Mouse (Mus musculus) limb, embryonic 14.5 days (tissue): ENCODE data around the gene Tsg101. TPM values are rescaled to one million over a fixed set of nuclear protein-coding genes. Genes with fewer than 3 reads are reported as not detected.

ENCODE experiments used
- ATAC-seq: fragments of 200-750 bp; cut with Nextera tagmentation; 2 replicates; pipeline ENCODE4 v1.8.0; 2017; ENCODE audit warnings: low read depth, moderate number of reproducible peaks, moderate TSS enrichment; ENCODE audit not compliant: low FRiP score
- DNase-seq: peaks from one replicate; pipeline ENCODE4 v3.0.0-alpha.2; 2015; ENCODE audit warnings: low spot score
- H3K27ac ChIP-seq: fragments of 300-500 bp; sonication (generic); replicated peaks from 2 replicates; pipeline ENCODE4 v1.5.1; 2014; ENCODE audit warnings: low read depth, mild to moderate bottlenecking, low read length, moderate library complexity, mixed read lengths
- H3K27me3 ChIP-seq: fragments of 300-500 bp; sonication (generic); 2 replicates; pipeline ENCODE4 v1.6.1; 2014; ENCODE audit warnings: low read length, mixed read lengths; ENCODE audit not compliant: control insufficient read depth, insufficient read depth
- H3K36me3 ChIP-seq: fragments of 300-500 bp; sonication (generic); 2 replicates; pipeline ENCODE4 v1.6.1; 2014; ENCODE audit warnings: mild to moderate bottlenecking, low read length, moderate library complexity, mixed read lengths; ENCODE audit not compliant: control insufficient read depth, insufficient read depth
- H3K4me1 ChIP-seq: fragments of 300-500 bp; sonication (generic); 2 replicates; pipeline ENCODE4 v1.6.1; 2014; ENCODE audit warnings: antibody characterized with exemption, low read length, mixed read lengths; ENCODE audit not compliant: control insufficient read depth, insufficient read depth
- H3K4me2 ChIP-seq: fragments of 300-500 bp; sonication (generic); replicated peaks from 2 replicates; pipeline ENCODE4 v1.6.1; 2014; ENCODE audit warnings: low read depth, mild to moderate bottlenecking, low read length, moderate library complexity; ENCODE audit not compliant: severe bottlenecking
- H3K4me3 ChIP-seq: fragments of 300-500 bp; sonication (generic); replicated peaks from 2 replicates; pipeline ENCODE4 v1.5.1; 2014; ENCODE audit warnings: low read length
- H3K9ac ChIP-seq: fragments of 300-500 bp; sonication (generic); 2 replicates; pipeline ENCODE4 v1.6.1; 2014; ENCODE audit warnings: mild to moderate bottlenecking, low read depth, low read length, moderate library complexity; ENCODE audit not compliant: severe bottlenecking
- H3K9me3 ChIP-seq: fragments of 300-500 bp; sonication (generic); 2 replicates; pipeline ENCODE4 v1.6.1; 2016; ENCODE audit warnings: low read length; ENCODE audit not compliant: control insufficient read depth
- POLR2A ChIP-seq: fragments of 200-500 bp; IDR thresholded peaks from 2 replicates; pipeline ENCODE4 v1.8.0; 2012; ENCODE audit warnings: inconsistent platforms, mild to moderate bottlenecking, moderate library complexity, borderline replicate concordance; ENCODE audit not compliant: insufficient read depth, insufficient read length; ENCODE audit errors: extremely low read depth
- WGBS: fragments of 180-500 bp; shearing (Covaris S2); extraction: QIAGEN DNeasy Blood & Tissue Kit; methylation state at CpG from one replicate; pipeline ENCODE4 v1.1.7; 2014; 5-methylcytosine and 5-hydroxymethylcytosine counted together
- polyA plus RNA-seq, 2 experiments: library from polyadenylated mRNA; depleted of rRNA in 1 of 2; stranded (reverse) in 1 of 2; unstranded in 1 of 2; fragments of >200 nt; fragmentation: Nextera tagmentation in 1 of 2; extraction: Ambion mirVana in 1 of 2; gene quantifications; 2 replicates each; pipeline versions ENCODE4 v1.2.1 to v1.2.3; 2012 to 2014

Tsg101 gene
- polyA plus RNA-seq, 2 experiments: 86.2 to 189 TPM

DNA sequence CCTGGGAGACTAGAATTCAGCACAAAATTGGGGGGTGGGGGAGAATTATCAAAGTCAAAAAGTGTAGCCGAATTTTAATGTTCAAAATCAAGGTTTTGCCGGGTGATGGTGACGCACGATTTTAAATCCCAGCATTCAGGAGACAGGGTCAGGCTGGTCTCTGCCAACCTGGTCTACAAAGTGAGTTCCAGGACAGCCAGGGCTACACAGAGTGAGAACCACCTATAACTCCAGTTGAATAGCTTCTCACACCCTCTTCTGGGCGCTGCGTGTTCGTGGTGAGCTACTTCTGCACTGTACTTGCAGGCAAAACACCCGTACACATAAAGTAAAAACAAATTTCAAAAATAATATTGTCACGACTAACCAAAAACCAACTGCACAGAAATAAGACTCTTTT lies 39.1 kb upstream of the Tsg101 start:
- Histone ChIP-seq H3K27me3 (no peaks in the 10 kb centered on the region), H3K4me3 (peak overlapping the region; percentile 75), H3K27ac (no peak overlapping the region), H3K36me3 (peaks cover 15% of the 10 kb centered on the region), H3K9me3 (no peaks in the 10 kb centered on the region), H3K4me2 (peak overlapping the region; percentile 83), H3K9ac (peak overlapping the region; percentile 84), H3K4me1 (peaks cover 13% of the 10 kb centered on the region)
- no peak for TF ChIP-seq POLR2A
- WGBS: 17% methylated on average over 9 of the region's 9 CpGs
- ATAC-seq: no peak
- no peak for DNase-seq

GRCm38 (mm10) chr7:46957831-46958691 lies 38.3 kb upstream of the Tsg101 start, which contains the start of gene Uevld:
Gene Uevld (minus strand): TSS chr7:46958527.
- peak; percentile 90 for DNase-seq
- 0 out of 2 replicates have a peak, but pooled peaks have one; percentile 21 for TF ChIP-seq POLR2A
- Histone ChIP-seq H3K9ac (peak within 1 kb of the TSS; percentile 84), H3K4me1 (peaks cover 11% of the 10 kb centered on the region), H3K27me3 (no peaks in the 10 kb centered on the region), H3K4me2 (peak within 1 kb of the TSS; percentile 83), H3K36me3 (peaks cover 18% of the 10 kb centered on the region), H3K27ac (no peak within 1 kb of the TSS), H3K4me3 (peak within 1 kb of the TSS; percentile 75), H3K9me3 (no peaks in the 10 kb centered on the region)
- WGBS: 3% methylated on average over 51 of the region's 51 CpGs
- ATAC-seq: peak; percentile 88

GRCm38 (mm10) chr7:46935847-46936246 lies 16.1 kb upstream of the Tsg101 start:
- no peak overlapping the region for H3K4me3 ChIP-seq
- H3K9ac ChIP-seq: no peak overlapping the region
- no peaks in the 10 kb centered on the region for H3K27me3 ChIP-seq
- ATAC-seq (no peak), DNase-seq (peak; percentile 46)
- peaks cover 45% of the 10 kb centered on the region for H3K36me3 ChIP-seq
- no peaks in the 10 kb centered on the region for H3K9me3 ChIP-seq
- WGBS: 74% methylated on average over 4 of the region's 4 CpGs
- no peak for TF ChIP-seq POLR2A
- no peak overlapping the region for H3K4me2 ChIP-seq
- no peaks in the 10 kb centered on the region for H3K4me1 ChIP-seq
- no peak overlapping the region for H3K27ac ChIP-seq

- 83% methylated on average over 8 of the region's 8 CpGs for WGBS
- H3K27ac ChIP-seq: no peak overlapping the region
- ATAC-seq: no peak
- DNase-seq: no peak
- H3K4me1 ChIP-seq: no peaks in the 10 kb centered on the region
- no peak overlapping the region for H3K4me2 ChIP-seq
- H3K36me3 ChIP-seq: peaks cover 43% of the 10 kb centered on the region
- no peak for TF ChIP-seq POLR2A
- H3K4me3 ChIP-seq: no peak overlapping the region
- no peak overlapping the region for H3K9ac ChIP-seq
- no peaks in the 10 kb centered on the region for H3K9me3 ChIP-seq
- no peaks in the 10 kb centered on the region for H3K27me3 ChIP-seq
Observed at GRCm38 (mm10) chr7:46934788-46935187, 15.0 kb upstream of the Tsg101 start.

DNA sequence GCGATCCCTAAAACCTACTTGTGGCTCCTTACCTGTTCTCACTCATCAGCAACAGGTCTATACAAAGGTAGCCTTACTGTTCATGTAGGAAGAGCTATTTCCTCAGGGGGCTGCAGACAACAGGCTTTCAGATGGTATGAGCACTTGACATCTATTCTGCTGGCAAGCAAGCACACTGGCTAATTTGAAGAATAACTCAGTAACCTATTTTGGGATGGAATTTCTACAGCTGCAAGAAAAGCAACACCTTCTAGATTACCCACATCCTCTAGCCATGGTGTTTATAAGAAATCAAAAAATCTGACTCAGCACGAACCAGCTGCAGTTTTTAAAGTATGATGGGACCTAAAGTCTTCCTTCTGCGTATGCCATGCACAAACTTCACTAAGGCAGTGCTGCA lies 11.6 kb upstream of the Tsg101 start:
- no peak overlapping the region for H3K4me2 ChIP-seq
- DNase-seq (no peak), ATAC-seq (no peak)
- H3K9me3 ChIP-seq: no peaks in the 10 kb centered on the region
- H3K27ac ChIP-seq: no peak overlapping the region
- 93% methylated on average over 3 of the region's 3 CpGs for WGBS
- no peaks in the 10 kb centered on the region for H3K27me3 ChIP-seq
- H3K9ac ChIP-seq: no peak overlapping the region
- peaks cover 34% of the 10 kb centered on the region for H3K36me3 ChIP-seq
- no peak for TF ChIP-seq POLR2A
- no peaks in the 10 kb centered on the region for H3K4me1 ChIP-seq
- H3K4me3 ChIP-seq: no peak overlapping the region

GRCm38 (mm10) chr7:46928291-46928690 lies 8.5 kb upstream of the Tsg101 start:
- Histone ChIP-seq H3K4me3 (no peak overlapping the region), H3K4me1 (no peaks in the 10 kb centered on the region), H3K4me2 (no peak overlapping the region), H3K27ac (no peak overlapping the region), H3K9ac (no peak overlapping the region), H3K9me3 (no peaks in the 10 kb centered on the region), H3K36me3 (peaks cover 31% of the 10 kb centered on the region), H3K27me3 (no peaks in the 10 kb centered on the region)
- no peak for DNase-seq
- ATAC-seq: no peak
- WGBS: 92% methylated on average over 5 of the region's 5 CpGs
- TF ChIP-seq POLR2A: no peak
